20 mouse cellular contexts compared by ENCODE assay signal in the genomic region with DNA sequence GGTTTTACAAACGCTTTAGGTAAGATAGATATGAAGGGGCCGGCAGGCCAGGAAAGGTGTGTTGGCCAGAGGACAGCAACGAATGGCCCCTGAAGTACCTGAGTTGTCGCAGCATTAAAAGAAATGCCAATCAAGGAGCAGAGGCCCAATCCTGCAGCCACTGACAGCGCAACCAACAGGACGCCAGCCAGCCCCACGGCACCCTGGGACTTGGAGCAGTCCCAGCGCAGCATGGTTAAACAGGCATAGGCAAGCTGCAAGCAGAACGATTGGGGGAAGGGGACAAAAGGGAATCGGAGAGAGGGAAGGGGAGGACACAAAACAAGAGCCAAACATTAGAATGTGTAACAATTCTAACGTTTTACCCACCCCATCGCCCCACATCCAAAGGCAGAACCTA. TPM values are rescaled to one million over a fixed set of nuclear protein-coding genes. Genes with fewer than 3 reads are reported as not detected.
A peak's percentile ranks its signal among the peaks of the same experiment; 100 is the strongest.
DNase-seq lines count a peak whose midpoint lies in the region; TF ChIP-seq lines count a peak whose summit lies in the region.
"Had no signal": no experiment of that assay in that cellular context is flagged by ENCODE, and none has a peak within 500 bp of the region (broad histone marks: within the 10 kb centered on the region; RNA-seq: fewer than 3 reads in every experiment).

No protein-coding gene starts in this region.

- H3K9me3 ChIP-seq in limb, embryonic 10.5 days (replicated peaks), result no peaks in the 10 kb centered on the region
- H3K9me3 ChIP-seq in forebrain, embryonic 10.5 days, result no peaks in the 10 kb centered on the region
- H3K9me3 ChIP-seq: embryonic facial prominence, embryonic 12.5 days; forebrain, embryonic 12.5 days; heart, embryonic 10.5 days; hindbrain, embryonic 13.5 days; intestine, embryonic 15.5 days had no signal

- no peak for TF ChIP-seq CTCF in layer of hippocampus, adult 2 months (conservative IDR thresholded peaks at IDR 0.05)

- H3K27me3 ChIP-seq in limb, embryonic 10.5 days (ENCODE audit: low read depth, poor library complexity, severe bottlenecking), result no peaks in the 10 kb centered on the region
- no peaks in the 10 kb centered on the region for H3K27me3 ChIP-seq in forebrain, embryonic 10.5 days (ENCODE audit: poor library complexity, severe bottlenecking)
- H3K27me3 ChIP-seq: embryonic facial prominence, embryonic 12.5 days; hindbrain, embryonic 13.5 days; intestine, embryonic 15.5 days had no signal

- 91% methylated on average over 12 of the region's 12 CpGs for WGBS in limb, embryonic 10.5 days
- 91% methylated on average over 12 of the region's 12 CpGs for WGBS in forebrain, embryonic 10.5 days

- no peak overlapping the region for H3K27ac ChIP-seq in layer of hippocampus, adult 2 months
- H3K27ac ChIP-seq in limb, embryonic 10.5 days, result peak overlapping the region; percentile 20; the same call in 1 of the 2 replicates
- no peak overlapping the region for H3K27ac ChIP-seq in forebrain, embryonic 10.5 days
- H3K27ac ChIP-seq: embryonic facial prominence, embryonic 12.5 days; forebrain, embryonic 12.5 days; heart, embryonic 10.5 days; hindbrain, embryonic 13.5 days; intestine, embryonic 15.5 days had no signal

- H3K4me3 ChIP-seq in layer of hippocampus, adult 2 months, result no peak overlapping the region
- H3K4me3 ChIP-seq in limb, embryonic 10.5 days, result no peak overlapping the region
- H3K4me3 ChIP-seq in forebrain, embryonic 10.5 days, result no peak overlapping the region
- H3K4me3 ChIP-seq: embryonic facial prominence, embryonic 12.5 days; forebrain, embryonic 12.5 days; heart, embryonic 10.5 days; hindbrain, embryonic 13.5 days; intestine, embryonic 15.5 days had no signal

- H3K36me3 ChIP-seq in limb, embryonic 10.5 days, result peaks cover 100% of the 10 kb centered on the region
- H3K36me3 ChIP-seq in forebrain, embryonic 10.5 days (replicated peaks), result peaks cover 92% of the 10 kb centered on the region

- H3K4me1 ChIP-seq in limb, embryonic 10.5 days, result peaks cover 49% of the 10 kb centered on the region
- peaks cover 53% of the 10 kb centered on the region for H3K4me1 ChIP-seq in forebrain, embryonic 10.5 days
- H3K4me1 ChIP-seq: intestine, embryonic 15.5 days had no signal

- peak; percentile 49 to 59 for DNase-seq in cerebellum, adult 18-20 months
- DNase-seq in cerebellum, adult 11 months, result no peak
- peak; percentile 29 to 47 for DNase-seq in layer of hippocampus, postnatal 14 days (ENCODE audit: low spot score in 2 of 2)
- no peak for DNase-seq in layer of hippocampus, adult 2 months (ENCODE audit: low spot score in 2 of 2)
- DNase-seq in ZHBTc4 (ENCODE audit: low read depth, low spot score), result peak; percentile 41
- no peak for DNase-seq in limb, embryonic 10.5 days (ENCODE audit: low spot score)
- no peak for DNase-seq in forebrain, embryonic 10.5 days (ENCODE audit: extremely low spot score, low spot score)
- DNase-seq in urinary bladder, adult 18-20 months (ENCODE audit: low spot score in 2 of 2), result no peak
- DNase-seq: adrenal gland, postnatal 10 days; embryo, embryonic 11 days; gastrocnemius, postnatal 10 days; heart, adult 18-20 months; heart, postnatal 10 days; heart, postnatal 4 days; kidney, adult 18-20 months had no signal

RNA-seq across cellular contexts. Expression of gene Ptch1, which starts 32.8 kb away (rescaled TPM):
- total RNA-seq in layer of hippocampus, postnatal 14 days (2021), result 10 to 100 TPM; 40.2 to 48.1 TPM
- 10 to 100 TPM; 43.9 to 45.4 TPM for total RNA-seq in layer of hippocampus, adult 2 months (2021)
- 18.2 and 19.0 TPM in 2 replicates for polyA plus RNA-seq in limb, embryonic 10.5 days (2016; fragmentation: Nextera tagmentation; extraction: Ambion mirVana)
- 21.0 and 23.6 TPM in 2 replicates for polyA plus RNA-seq in forebrain, embryonic 10.5 days (2016; fragmentation: Nextera tagmentation; extraction: Ambion mirVana)

RNA-seq across cellular contexts. Expression of gene Fancc, which starts 43.5 kb away (rescaled TPM):
- total RNA-seq in layer of hippocampus, postnatal 14 days (2021), result 1 to 10 TPM; 7.1 to 7.7 TPM
- total RNA-seq in layer of hippocampus, adult 2 months (2021), result 1 to 10 TPM; 6.5 to 9.5 TPM
- polyA plus RNA-seq in limb, embryonic 10.5 days (2016; fragmentation: Nextera tagmentation; extraction: Ambion mirVana), result 27.0 and 29.2 TPM in 2 replicates
- polyA plus RNA-seq in forebrain, embryonic 10.5 days (2016; fragmentation: Nextera tagmentation; extraction: Ambion mirVana), result 22.4 and 23.9 TPM in 2 replicates

Comparison
In these comparisons a context has a peak if more than half of its experiments do, and no peak if none do; other contexts are left out.
1. DNase-seq: peak in cerebellum, adult 18-20 months (2 of 2), layer of hippocampus, postnatal 14 days (2 of 2) and ZHBTc4 (single experiment); none in cerebellum, adult 11 months (single experiment), layer of hippocampus, adult 2 months (0 of 2), limb, embryonic 10.5 days (single experiment), forebrain, embryonic 10.5 days (single experiment) and urinary bladder, adult 18-20 months (0 of 2).